Mouse (Mus musculus): Measurements from ENCODE around the gene Baz1a.
"Not testable (repeated sequence)": the region's sequence is repeated elsewhere in the genome, so short reads cannot be mapped to it uniquely, and the experiment has no call there.

Baz1a gene

DNA sequence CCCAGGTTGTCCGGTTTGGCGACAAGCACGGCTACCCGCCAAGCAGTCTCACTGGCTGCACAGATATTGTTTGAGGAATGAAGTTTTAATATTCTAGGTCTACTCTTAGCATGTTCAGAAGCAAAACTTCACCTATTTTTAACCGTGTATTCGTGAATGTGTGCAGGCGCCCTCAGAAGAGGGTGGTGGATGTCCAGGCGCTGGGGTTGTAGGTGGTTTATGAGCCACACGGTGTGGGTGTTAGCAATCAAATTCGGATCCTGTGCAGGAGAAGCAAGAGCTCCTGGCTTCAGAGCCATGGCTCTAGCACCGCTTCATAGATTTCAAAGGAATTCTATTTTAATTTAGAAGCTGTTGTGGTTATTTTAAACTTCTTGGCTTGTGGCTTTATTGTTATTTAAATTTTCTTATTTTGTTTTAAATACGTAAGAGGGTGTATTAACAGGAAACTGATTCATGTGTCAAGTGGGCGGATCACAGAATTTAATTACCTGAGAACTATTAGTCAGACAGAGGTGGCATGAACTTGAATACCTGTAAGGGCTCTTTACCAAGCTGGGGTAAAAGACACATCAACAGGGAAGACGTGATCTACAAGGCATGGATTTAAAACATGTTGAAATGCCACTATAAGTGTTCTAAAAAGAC lies 6.7 kb downstream of the Baz1a start:
- DNase-seq = no peak

GRCm38 (mm10) chr12:55006071-55006470 lies 8.1 kb downstream of the Baz1a start:
- no peak for DNase-seq

DNA sequence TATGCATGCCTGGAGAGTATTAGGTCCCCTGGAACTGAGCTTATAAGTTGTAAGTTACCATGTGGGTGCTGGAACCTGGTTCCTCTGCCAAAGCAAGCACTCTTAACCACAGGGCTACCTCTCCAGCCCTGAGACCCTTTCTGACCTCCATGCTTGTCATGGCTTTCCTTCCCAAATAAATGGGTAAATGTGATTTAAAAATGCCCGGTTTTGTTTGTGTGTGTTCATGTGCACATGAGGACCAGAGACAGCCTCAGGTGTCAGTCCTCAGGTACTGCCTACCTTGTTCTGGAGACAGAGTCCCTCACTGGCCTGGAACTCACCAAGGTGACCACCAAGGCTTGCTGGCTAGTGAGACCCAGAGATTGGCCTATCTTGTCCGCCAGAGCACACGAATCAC lies 9.8 kb downstream of the Baz1a start:
- DNase-seq = no peak

DNA sequence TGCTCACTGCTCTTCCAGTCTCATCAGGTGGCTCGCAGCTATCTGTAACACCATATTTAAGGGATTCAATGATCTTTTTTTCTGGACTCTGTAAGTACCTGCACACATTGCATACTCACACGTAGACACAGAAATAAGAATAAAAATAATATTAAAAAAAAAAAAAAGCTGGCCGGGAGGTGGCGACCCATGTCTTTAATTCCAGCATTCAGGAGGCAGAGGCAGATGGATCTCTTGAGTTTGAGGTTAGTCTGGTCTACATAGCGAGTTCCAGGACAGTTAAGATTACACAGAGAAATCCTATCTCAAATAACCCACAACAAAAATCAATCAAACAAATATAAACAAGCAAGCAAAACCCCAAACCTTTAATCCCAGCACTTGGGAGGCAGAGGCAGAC lies 10.3 kb downstream of the Baz1a start:
- no peak for DNase-seq

DNA sequence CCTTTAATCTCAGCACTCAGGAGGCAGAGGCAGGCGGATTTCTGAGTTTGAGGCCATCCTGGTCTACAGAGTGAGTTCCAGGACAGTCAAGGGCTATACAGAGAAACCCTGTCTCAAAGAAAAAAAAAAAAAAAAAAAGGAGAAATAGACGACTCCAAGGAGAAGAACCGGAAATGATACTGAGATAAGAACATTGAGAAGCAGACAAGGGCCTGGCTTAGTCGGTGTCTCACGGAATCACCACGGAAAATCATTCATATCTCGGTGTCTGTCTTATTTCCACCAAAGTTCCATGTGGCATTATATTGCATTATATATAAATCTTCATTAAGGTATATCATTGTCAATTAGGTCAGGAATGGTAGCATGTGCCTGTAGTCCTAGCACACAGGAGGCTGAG lies 11.6 kb downstream of the Baz1a start:
- not testable (repeated sequence) for DNase-seq

- peak in 1 of 2 experiments; percentile 8 for DNase-seq
Measured at GRCm38 (mm10) chr12:54999016-54999690, 15.0 kb downstream of the Baz1a start.

GRCm38 (mm10) chr12:54998411-54998810 lies 15.7 kb downstream of the Baz1a start:
- DNase-seq = no peak

DNA sequence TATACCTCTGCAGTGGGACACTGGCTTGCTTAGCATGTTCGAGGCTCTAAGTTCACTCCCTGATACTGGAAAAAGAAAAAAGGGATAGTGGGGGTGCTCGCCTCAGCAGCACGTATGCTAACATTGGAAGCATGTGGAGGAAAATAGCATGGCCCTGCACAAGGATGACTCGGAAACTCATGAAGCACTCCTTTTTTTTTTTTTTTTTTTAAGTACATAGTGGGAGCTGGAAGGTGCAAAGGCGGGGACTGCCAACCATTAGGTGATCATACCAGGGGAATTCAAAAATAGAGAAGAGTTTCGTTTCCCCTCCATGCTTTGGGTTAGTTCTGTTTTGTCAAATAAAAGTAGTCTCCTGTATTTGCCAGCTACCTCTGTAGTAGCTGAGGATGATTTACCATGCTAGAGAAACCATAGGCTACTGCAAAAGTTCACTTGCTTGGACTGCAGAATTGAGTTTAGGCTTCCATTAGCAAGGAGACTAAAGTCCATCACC lies 17.1 kb downstream of the Baz1a start:
- DNase-seq = no peak

DNA sequence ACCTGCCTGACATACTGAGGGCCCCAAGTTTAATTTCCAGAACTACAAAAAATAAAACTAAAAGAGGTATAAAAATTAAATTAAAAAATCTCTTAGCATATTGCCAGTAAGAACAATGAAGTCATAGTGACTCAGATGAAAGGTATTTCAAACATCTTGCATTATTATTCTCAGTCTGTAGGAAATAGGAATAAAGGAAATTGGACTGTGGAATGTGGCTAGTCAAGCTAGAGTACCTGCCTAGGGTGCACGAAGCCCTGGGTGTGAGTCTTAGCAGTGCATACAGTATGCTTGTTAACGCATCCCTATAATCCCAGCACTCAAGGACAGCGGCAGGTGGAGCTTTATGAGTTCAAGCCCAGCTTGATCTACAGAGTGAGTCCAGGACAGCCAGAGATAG lies 18.2 kb downstream of the Baz1a start:
- no peak for DNase-seq

- no peak for DNase-seq
Measured at GRCm38 (mm10) chr12:54994418-54994817, 19.7 kb downstream of the Baz1a start.

DNA sequence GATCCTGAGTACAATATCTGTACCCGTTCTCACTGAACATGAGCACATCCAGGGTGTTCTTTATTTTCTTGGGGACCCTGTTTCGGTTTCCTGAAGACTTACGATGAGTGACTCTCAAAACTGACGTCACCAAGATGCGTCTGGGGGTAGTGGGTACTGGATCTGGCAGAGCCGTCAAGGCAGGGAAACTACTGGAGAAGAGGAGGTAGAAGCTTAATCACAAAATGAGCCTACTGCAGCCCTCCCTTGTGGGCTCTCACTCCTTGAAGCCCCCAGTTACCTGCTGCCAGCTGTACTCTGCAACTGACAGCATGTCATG lies 20.1 kb downstream of the Baz1a start:
- no peak for DNase-seq

DNA sequence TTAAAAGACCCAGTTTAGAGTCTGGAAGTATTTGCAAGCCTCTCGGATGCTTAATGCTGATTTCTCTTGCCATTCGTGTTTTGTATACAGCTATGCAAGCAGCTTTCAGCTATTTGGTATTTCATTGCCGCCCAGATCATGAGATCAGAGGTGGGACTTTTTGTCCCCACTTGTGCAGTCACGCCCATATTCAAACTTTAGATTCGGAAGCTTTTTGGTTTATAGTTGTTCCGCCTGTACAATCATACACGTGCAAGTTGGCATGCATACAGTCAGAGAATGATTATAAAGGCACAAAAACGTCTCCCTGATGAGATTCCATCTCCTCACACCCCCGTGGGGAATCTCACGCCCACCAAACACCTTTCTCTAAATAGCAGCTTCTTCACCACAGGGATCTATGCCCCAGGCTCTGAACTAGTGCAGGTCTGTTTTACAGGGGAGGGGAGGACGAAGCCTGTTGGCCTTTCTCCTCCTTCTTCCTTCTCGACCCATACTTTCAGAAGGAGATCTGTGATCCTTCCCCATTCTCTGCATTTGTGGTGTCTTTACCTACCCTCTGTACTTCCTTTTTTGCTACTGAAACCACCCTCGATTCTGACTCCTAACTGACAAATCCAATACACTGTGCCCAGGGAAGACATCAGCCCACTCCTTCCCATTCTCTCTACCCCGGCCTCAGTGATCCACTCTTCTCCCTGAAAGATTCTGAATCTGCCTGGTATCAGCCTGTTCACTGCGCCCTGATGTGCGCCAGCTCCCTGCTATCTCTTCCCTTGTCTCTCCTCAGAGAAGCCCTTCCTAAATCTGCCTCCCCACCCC lies 20.7 kb downstream of the Baz1a start:
- no peak for DNase-seq

DNA sequence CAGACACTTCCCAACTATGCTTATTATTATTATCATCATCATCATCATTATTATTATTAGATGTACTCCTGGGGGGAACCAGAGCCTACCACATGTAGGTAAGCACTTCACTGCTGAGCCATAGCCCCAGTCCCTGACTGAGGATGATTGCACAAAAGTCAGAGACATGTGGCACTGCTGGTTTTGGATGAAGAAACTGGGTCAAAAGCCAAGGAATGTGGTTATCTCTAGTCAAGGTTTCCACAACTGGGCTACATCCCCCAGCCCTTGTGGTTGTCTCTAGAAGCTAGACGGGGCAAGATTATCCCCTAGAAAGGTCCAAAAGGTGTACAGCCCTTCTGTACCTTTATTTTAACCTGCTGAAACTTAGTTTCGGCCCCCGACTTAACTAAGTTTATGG lies 21.3 kb downstream of the Baz1a start:
- DNase-seq = no peak

- DNase-seq = no peak
Measured at GRCm38 (mm10) chr12:54988323-54988850, 25.8 kb downstream of the Baz1a start.

- DNase-seq = no peak
Measured at GRCm38 (mm10) chr12:54987156-54987555, 27.0 kb downstream of the Baz1a start.

GRCm38 (mm10) chr12:54986052-54986717 lies 28.0 kb downstream of the Baz1a start, which contains the start of gene Gm20403:
Gene Gm20403 (minus strand): TSS chr12:54986529.
- DNase-seq = peak; percentile 84

- DNase-seq = peak; percentile 13 to 47
Measured at GRCm38 (mm10) chr12:54985257-54986051, 28.7 kb downstream of the Baz1a start.

DNA sequence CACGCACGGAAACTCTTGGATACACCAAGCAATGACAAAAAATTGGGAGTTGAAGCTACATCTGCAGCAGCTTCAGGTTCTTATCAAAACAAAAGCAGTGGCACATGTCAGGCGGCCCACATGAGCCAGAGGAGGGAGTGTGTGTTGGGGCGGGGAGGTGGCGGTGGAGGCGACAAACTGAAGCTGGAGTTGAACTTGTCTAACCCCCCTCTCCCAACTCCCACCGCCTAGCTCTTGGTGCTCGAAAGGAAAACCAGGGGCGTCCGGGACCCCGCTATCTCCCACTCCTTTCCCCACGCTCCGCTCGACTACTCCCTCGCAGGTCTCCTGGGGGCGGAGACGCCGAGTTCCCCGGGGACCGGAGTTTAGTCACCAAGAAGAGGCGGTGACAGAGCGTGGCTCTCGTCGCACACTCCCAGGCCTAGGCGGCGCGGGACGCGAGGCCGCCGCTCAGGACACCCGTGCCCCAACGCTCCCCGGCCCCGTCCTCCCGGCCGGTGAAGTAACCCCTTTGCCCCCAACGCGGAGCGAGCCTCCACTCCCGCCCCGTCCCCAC lies 29.4 kb downstream of the Baz1a start:
- DNase-seq = peak; percentile 40 to 55

DNA sequence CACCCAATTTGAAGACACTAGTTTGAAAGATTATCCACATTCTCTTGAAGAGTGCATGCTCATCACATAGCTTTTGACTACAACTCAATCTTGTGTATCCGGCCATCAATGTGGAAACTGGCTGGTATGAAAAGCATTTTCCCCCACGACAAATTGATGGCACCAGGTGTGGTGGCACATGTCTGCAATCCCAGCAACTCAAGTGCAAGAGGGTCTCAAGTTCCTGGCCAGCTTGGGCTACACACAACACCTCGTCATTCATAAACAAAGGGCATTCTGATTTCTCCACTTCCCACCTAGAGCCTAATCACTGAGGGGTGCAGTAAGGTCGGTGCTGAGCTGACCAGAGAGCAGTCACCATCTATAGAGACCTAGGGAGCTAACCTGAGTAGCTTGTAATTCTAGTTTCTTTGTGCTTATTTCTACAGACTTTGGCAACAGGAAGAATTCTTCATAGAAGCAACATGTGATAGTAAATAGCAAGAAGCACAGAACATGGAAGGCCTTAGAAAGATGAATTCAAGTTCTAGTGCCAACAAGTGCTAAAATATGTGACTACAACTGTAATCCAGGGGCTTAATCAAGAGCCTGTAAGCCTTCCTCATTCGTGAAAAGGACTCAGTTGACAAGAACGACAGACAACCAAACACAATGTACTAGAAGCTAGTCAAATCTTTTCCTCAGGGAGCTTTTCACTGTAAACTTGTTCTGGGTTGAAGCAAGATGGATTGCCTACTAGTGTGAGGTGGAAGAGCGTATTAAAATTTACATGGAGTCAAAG lies 31.0 kb downstream of the Baz1a start:
- DNase-seq = no peak

- DNase-seq = no peak
Measured at GRCm38 (mm10) chr12:54981962-54982361, 32.2 kb downstream of the Baz1a start.

DNA sequence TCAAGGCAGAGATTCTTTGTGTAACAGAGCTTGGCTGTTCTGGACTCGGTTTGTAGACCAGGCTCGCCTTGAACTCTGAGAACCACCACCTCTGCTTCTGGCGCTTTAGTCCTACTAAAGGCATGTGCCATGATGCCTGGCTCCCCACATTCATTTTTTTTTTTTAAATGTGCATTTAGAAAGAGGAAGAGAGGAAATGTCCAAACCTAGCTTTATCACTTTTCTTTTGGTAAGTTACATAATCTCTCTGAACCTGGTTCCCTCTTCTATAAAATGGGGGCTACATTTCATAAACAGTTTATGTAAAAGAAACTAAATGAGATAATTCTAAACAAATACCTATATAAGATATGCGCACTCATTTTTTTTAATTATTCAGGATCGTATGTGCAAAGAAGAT lies 33.2 kb downstream of the Baz1a start:
- no peak for DNase-seq

All from kidney, adult 8-10 months (tissue).